Mouse (Mus musculus): ENCODE data around the gene Lilra5.

GRCm38 (mm10) chr7:4215805-4216204, 21.7 kb upstream of the Lilra5 start:
- TF ChIP-seq POLR2A (IDR thresholded peaks at IDR 0.05; ENCODE audit: borderline replicate concordance, low read depth, low read length) (no peak), CTCF (IDR thresholded peaks at IDR 0.05; ENCODE audit: low read depth, low read length) (no peak)
